Mouse (Mus musculus) myocyte (in vitro differentiated cells): ENCODE data around the gene Pycard. TPM values are rescaled to one million over a fixed set of nuclear protein-coding genes. Genes with fewer than 3 reads are reported as not detected.
"Not testable (repeated sequence)": the region's sequence is repeated elsewhere in the genome, so short reads cannot be mapped to it uniquely, and the experiment has no call there.

ENCODE experiments used
- H3K27me3 ChIP-seq: one replicate; pipeline ENCODE4 v1.6.1; 2011; ENCODE audit not compliant: control insufficient read depth, insufficient read depth, insufficient read length
- H3K36me3 ChIP-seq: one replicate; pipeline ENCODE4 v1.6.1; 2011; ENCODE audit not compliant: control insufficient read depth, insufficient read depth
- H3K4me2 ChIP-seq: one replicate; pipeline ENCODE4 v1.6.1; 2011; ENCODE audit warnings: low read depth, control low read depth
- H3K4me3 ChIP-seq: one replicate; pipeline ENCODE4 v1.5.1; 2011; ENCODE audit warnings: mild to moderate bottlenecking, control low read depth, moderate library complexity
- H3K79me2 ChIP-seq: one replicate; pipeline ENCODE4 v1.6.1; 2011; ENCODE audit not compliant: control insufficient read depth, insufficient read depth
- H3ac ChIP-seq: one replicate; pipeline ENCODE4 v1.6.1; 2011; ENCODE audit not compliant: control insufficient read depth, insufficient read length
- CEBPB ChIP-seq: IDR thresholded peaks from 2 replicates; pipeline ENCODE4 v1.6.1; 2011; ENCODE audit warnings: mild to moderate bottlenecking, moderate library complexity; ENCODE audit not compliant: poor library complexity, insufficient read depth, severe bottlenecking
- E2F4 ChIP-seq: IDR thresholded peaks from one replicate; pipeline ENCODE4 v1.6.1; 2011; ENCODE audit warnings: mild to moderate bottlenecking, control low read depth, moderate library complexity; ENCODE audit not compliant: insufficient read depth
- MAX ChIP-seq: IDR thresholded peaks from one replicate; pipeline ENCODE4 v1.6.1; 2011; ENCODE audit warnings: low read depth, mild to moderate bottlenecking, control low read depth
- MYOD1 ChIP-seq, 3 experiments: IDR thresholded peaks; one replicate each; pipeline ENCODE4 v1.6.1; 2011; ENCODE audit warnings: control low read depth in 2 of 3, low read depth in 2 of 3, mild to moderate bottlenecking in 2 of 3, moderate library complexity in 1 of 3; ENCODE audit not compliant: insufficient read length in 2 of 3, control insufficient read depth in 1 of 3
- MYOG ChIP-seq, 3 experiments: IDR thresholded peaks; one replicate each; pipeline ENCODE4 v1.6.1; 2011; ENCODE audit warnings: control low read depth in 2 of 3, low read depth in 2 of 3, mild to moderate bottlenecking in 2 of 3; ENCODE audit not compliant: insufficient read length in 2 of 3, control insufficient read depth in 1 of 3, insufficient read depth in 1 of 3
- POLR2A ChIP-seq: IDR thresholded peaks from one replicate; pipeline ENCODE4 v1.6.1; 2011; ENCODE audit warnings: low read depth, mild to moderate bottlenecking, control low read depth, moderate library complexity; ENCODE audit not compliant: insufficient read length
- POLR2AphosphoS2 ChIP-seq: IDR thresholded peaks from one replicate; pipeline ENCODE4 v1.6.1; 2011; ENCODE audit warnings: low read depth, control low read depth; ENCODE audit not compliant: insufficient read length
- REST ChIP-seq: IDR thresholded peaks from one replicate; pipeline ENCODE4 v1.6.1; 2011; ENCODE audit warnings: mild to moderate bottlenecking, control low read depth, moderate library complexity; ENCODE audit not compliant: insufficient read depth, insufficient read length
- SRF ChIP-seq: IDR thresholded peaks from one replicate; pipeline ENCODE4 v1.6.1; 2011; ENCODE audit warnings: low read depth; ENCODE audit not compliant: control insufficient read depth, insufficient read length
- TCF12 ChIP-seq: IDR thresholded peaks from one replicate; pipeline ENCODE4 v1.6.1; 2011; ENCODE audit warnings: mild to moderate bottlenecking, control low read depth; ENCODE audit not compliant: poor library complexity, insufficient read depth, severe bottlenecking
- TCF3 ChIP-seq: IDR thresholded peaks from one replicate; pipeline ENCODE4 v1.6.1; 2011; ENCODE audit warnings: low read depth, control low read depth; ENCODE audit not compliant: insufficient read length
- USF1 ChIP-seq: IDR thresholded peaks from one replicate; pipeline ENCODE4 v1.6.1; 2011; ENCODE audit warnings: low read depth, mild to moderate bottlenecking, control low read depth, moderate library complexity
- polyA plus RNA-seq: library from polyadenylated mRNA; unstranded; fragments of >200 nt; fragmentation: generic; extraction: Trizol; gene quantifications from one replicate; pipeline ENCODE4 v1.2.1, GENCODE M21; 2012; ENCODE audit warnings: missing spikeins

Pycard gene
- polyA plus RNA-seq, result 3.9 TPM

GRCm38 (mm10) chr7:127993341-127993977 lies at the start of gene Pycard:
Gene Pycard, minus strand, starts transcription at chr7:127993867.
- Histone ChIP-seq H3K4me3 (no peak within 1 kb of the TSS), H3K36me3 (peaks cover 10% of the 10 kb centered on the region), H3K79me2 (no peaks in the 10 kb centered on the region), H3ac (no peak within 1 kb of the TSS), H3K4me2 (peak within 1 kb of the TSS; percentile 35), H3K27me3 (no peaks in the 10 kb centered on the region)
- TF ChIP-seq MYOG (IDR thresholded peaks at IDR 0.05; ENCODE audit: control insufficient read depth in 1 of 3, insufficient read depth in 1 of 3, insufficient read length in 2 of 3, low read depth in 2 of 3) (peak in 1 of 3 experiments; percentile 49), POLR2A (no peak), CEBPB (no peak)

- H3K36me3 ChIP-seq, H3K4me2 ChIP-seq, H3K79me2 ChIP-seq, H3K4me3 ChIP-seq, H3ac ChIP-seq, H3K27me3 ChIP-seq: not testable (repeated sequence)
These were observed 48.6 kb upstream of the Pycard start for GRCm38 (mm10) chr7:128042161-128042820.

DNA sequence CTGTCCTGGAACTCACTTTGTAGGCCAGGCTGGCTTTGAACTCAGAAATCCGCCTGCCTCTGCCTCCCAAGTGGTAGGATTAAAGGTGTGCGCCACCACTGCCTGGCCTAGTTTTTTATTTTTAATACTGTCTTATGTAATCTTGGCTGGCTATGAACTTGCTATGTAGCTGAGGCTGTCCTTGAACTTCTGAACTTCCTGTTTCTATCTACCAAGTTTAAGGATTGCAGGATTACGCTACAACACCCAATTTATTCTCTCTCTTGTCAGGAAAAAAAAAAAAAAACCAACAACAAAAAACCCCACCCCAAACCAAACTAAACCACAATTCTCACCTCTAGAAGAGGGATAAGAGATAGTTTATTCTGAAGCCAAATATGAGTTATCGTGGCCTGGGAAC lies 39.9 kb upstream of the Pycard start:
- Histone ChIP-seq H3K27me3 (no peaks in the 10 kb centered on the region), H3K36me3 (no peaks in the 10 kb centered on the region), H3ac (no peak overlapping the region), H3K4me3 (no peak overlapping the region), H3K79me2 (no peaks in the 10 kb centered on the region), H3K4me2 (no peak overlapping the region)
- no peak for TF ChIP-seq POLR2AphosphoS2
- TF ChIP-seq REST, result no peak
- no peak for TF ChIP-seq MYOG (IDR thresholded peaks at IDR 0.05; ENCODE audit: control insufficient read depth in 1 of 3, insufficient read depth in 1 of 3, insufficient read length in 2 of 3, low read depth in 2 of 3)
- no peak for TF ChIP-seq SRF
- no peak for TF ChIP-seq E2F4
- TF ChIP-seq USF1, result no peak
- TF ChIP-seq CEBPB, result no peak
- no peak for TF ChIP-seq POLR2A
- no peak for TF ChIP-seq MYOD1 (IDR thresholded peaks at IDR 0.05; ENCODE audit: control insufficient read depth in 1 of 3, insufficient read length in 2 of 3, low read depth in 2 of 3)
- TF ChIP-seq MAX, result no peak
- TF ChIP-seq TCF12, result no peak
- TF ChIP-seq TCF3, result no peak

DNA sequence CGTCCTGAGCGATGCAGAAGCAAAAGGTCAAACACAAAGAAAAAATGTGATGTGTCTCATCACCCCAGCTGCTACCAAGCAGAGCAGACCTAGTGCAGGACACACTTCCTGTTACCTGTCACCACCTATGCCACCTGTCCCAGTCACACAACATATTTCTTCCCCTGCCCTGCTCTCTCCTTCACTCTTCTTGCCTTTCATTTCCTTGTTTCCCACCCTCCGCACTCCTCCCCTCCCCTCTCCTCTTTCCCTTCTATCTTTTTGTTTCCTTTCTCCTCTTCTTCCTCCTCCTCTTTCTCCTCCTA lies 39.3 kb upstream of the Pycard start:
- TF ChIP-seq E2F4 (no peak), MYOG (IDR thresholded peaks at IDR 0.05; ENCODE audit: control insufficient read depth in 1 of 3, insufficient read depth in 1 of 3, insufficient read length in 2 of 3, low read depth in 2 of 3) (no peak), REST (no peak), POLR2AphosphoS2 (no peak), SRF (no peak), POLR2A (no peak), TCF3 (no peak), CEBPB (no peak), TCF12 (no peak), MYOD1 (IDR thresholded peaks at IDR 0.05; ENCODE audit: control insufficient read depth in 1 of 3, insufficient read length in 2 of 3, low read depth in 2 of 3) (no peak), MAX (no peak), USF1 (no peak)
- no peak overlapping the region for H3K4me2 ChIP-seq
- H3ac ChIP-seq, result no peak overlapping the region
- no peak overlapping the region for H3K4me3 ChIP-seq
- no peaks in the 10 kb centered on the region for H3K27me3 ChIP-seq
- no peaks in the 10 kb centered on the region for H3K36me3 ChIP-seq
- no peaks in the 10 kb centered on the region for H3K79me2 ChIP-seq

DNA sequence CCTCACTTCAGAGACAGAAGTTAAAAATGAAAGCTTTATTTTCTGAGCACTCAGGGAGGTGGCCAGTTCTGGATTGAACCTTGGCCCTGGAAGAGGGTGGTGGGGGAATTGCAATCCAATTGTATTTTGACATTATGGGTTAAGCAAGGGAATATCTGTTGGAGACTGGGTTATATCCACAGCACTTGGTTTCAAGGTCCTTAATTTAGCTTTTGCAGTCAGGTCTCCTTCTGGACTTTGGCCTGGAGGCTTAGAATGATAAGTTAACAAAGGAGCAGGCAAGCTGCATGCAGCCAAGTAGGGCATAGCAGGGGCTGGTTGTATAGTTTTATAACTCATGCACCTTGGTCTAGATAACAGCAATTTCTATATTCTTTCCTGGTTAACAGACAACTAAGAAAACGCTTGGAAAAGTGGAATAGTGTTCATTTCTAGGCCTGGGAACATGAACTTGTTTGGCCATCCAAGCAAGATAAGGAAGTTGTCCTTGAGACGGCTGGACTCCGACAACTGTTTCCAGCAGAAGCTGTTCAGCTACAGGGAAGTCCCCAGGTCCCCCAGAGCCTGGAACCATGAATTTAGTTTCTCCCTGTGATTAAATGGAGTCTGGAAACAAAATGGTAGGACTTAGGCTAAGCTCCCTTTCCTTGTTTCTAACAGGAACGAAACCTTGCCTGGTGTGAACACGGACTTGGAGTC lies 38.8 kb upstream of the Pycard start:
- H3K79me2 ChIP-seq, result no peaks in the 10 kb centered on the region
- no peak overlapping the region for H3ac ChIP-seq

More for the DNA sequence above, 38.8 kb upstream of the Pycard start:
- Histone ChIP-seq H3K4me3 (no peak overlapping the region), H3K27me3 (no peaks in the 10 kb centered on the region), H3K36me3 (no peaks in the 10 kb centered on the region), H3K4me2 (no peak overlapping the region)
- TF ChIP-seq POLR2A (no peak), E2F4 (no peak), TCF12 (no peak), MYOD1 (IDR thresholded peaks at IDR 0.05; ENCODE audit: control insufficient read depth in 1 of 3, insufficient read length in 2 of 3, low read depth in 2 of 3) (no peak), SRF (no peak), CEBPB (no peak), TCF3 (no peak), REST (no peak), POLR2AphosphoS2 (no peak), MAX (no peak)
